Mouse (Mus musculus): ENCODE data around the gene Bcorl1. TPM values are rescaled to one million over a fixed set of nuclear protein-coding genes. Genes with fewer than 3 reads are reported as not detected.
A peak's percentile ranks its signal among the peaks of the same experiment; 100 is the strongest.

Gene Bcorl1
- polyA plus RNA-seq, 1 experiment, result 1.9 TPM

DNA sequence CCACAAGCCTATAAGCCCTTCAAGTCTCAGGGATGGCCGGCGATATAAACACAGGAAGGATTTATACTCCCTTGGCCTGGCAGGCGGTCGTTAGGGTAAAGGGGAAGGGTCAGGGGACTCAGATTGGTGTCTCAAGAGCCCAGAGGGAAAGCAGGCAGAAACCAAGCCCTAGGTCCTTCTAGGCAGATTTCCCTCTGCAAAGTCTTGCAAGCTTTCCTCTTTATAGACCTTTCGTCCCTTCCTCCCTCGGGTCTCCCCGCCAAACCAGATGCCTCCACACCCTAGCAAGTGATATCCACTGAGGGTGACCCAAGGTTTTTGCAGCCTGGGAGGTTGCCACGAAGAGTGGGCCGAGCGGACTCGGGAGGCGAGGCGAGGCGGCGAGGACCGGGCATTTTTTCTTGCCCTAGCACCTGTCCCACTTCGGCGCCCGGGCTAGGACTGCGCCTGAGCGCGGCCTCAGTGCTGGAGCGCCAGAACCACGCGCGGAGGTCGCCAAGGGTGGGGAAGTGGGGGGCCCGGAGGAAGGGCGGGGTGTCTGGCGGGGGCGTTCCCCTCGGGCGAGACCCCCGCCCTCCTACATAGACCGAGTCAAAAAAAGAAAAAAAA is 613 bp upstream of the Bcorl1 start:
- peaks cover 73% of the 10 kb centered on the region for H3K27me3 ChIP-seq (ENCODE audit: control insufficient read depth)

GRCm38 (mm10) chrX:48341621-48342161 is 533 bp downstream of the Bcorl1 start:
- Histone ChIP-seq H3K4me1 (ENCODE audit: control insufficient read depth) (peaks cover 43% of the 10 kb centered on the region), H3K9me3 (ENCODE audit: control insufficient read depth, low read length) (peaks cover 9% of the 10 kb centered on the region; the same call in 1 of the 2 replicates), H3K36me3 (ENCODE audit: control insufficient read depth) (no peaks in the 10 kb centered on the region), H3K27me3 (ENCODE audit: control insufficient read depth) (peaks cover 83% of the 10 kb centered on the region), H3K4me3 (replicated peaks) (peak overlapping the region; percentile 86)
- TF ChIP-seq GATA1 (IDR thresholded peaks at IDR 0.05; ENCODE audit: low read length), result no peak
- TF ChIP-seq TAL1 (IDR thresholded peaks at IDR 0.05; ENCODE audit: low read length), result no peak

More for the DNA sequence above, 613 bp upstream of the Bcorl1 start:
- peak overlapping the region; percentile 86 for H3K4me3 ChIP-seq (replicated peaks)
- H3K4me1 ChIP-seq (ENCODE audit: control insufficient read depth), result peaks cover 36% of the 10 kb centered on the region
- H3K36me3 ChIP-seq (ENCODE audit: control insufficient read depth), result no peaks in the 10 kb centered on the region
- peaks cover 9% of the 10 kb centered on the region; the same call in 1 of the 2 replicates for H3K9me3 ChIP-seq (ENCODE audit: control insufficient read depth, low read length)
- TF ChIP-seq TAL1 (IDR thresholded peaks at IDR 0.05; ENCODE audit: low read length), result no peak
- no peak for TF ChIP-seq GATA1 (IDR thresholded peaks at IDR 0.05; ENCODE audit: low read length)

GRCm38 (mm10) chrX:48342731-48343130 is 1.6 kb downstream of the Bcorl1 start:
- Histone ChIP-seq H3K36me3 (ENCODE audit: control insufficient read depth) (no peaks in the 10 kb centered on the region), H3K27me3 (ENCODE audit: control insufficient read depth) (peaks cover 83% of the 10 kb centered on the region), H3K9me3 (ENCODE audit: control insufficient read depth, low read length) (peaks cover 9% of the 10 kb centered on the region; the same call in 1 of the 2 replicates), H3K4me1 (ENCODE audit: control insufficient read depth) (peaks cover 43% of the 10 kb centered on the region), H3K4me3 (replicated peaks) (peak overlapping the region; percentile 86)
- TF ChIP-seq GATA1 (IDR thresholded peaks at IDR 0.05; ENCODE audit: low read length) (no peak), TAL1 (IDR thresholded peaks at IDR 0.05; ENCODE audit: low read length) (no peak)

DNA sequence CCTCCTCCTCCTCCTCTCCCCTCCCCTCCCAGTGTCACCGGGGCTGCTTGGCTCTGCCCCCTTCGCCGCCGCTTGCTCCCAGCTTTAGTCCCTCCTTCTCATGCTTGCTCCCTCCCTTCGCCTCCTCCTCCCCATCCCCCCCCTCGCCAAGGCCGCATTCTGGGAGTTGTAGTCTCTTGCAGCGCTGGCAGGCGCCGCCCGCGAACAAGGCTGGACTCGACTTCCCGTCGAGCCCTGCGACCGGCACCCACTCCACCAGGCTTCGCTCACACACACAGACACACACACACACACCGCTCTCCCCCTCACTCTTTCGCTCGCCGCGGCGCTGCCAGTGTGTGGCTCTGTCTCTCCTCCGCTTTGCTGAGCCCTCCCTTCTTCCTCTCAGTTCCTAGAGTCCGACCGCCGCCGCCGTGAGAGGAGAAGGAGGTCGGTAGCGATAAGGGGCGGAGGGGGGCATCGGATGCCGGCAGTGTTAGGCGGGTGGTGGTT is 2.3 kb downstream of the Bcorl1 start:
- Histone ChIP-seq H3K27me3 (ENCODE audit: control insufficient read depth) (peaks cover 75% of the 10 kb centered on the region), H3K36me3 (ENCODE audit: control insufficient read depth) (no peaks in the 10 kb centered on the region), H3K4me1 (ENCODE audit: control insufficient read depth) (peaks cover 43% of the 10 kb centered on the region), H3K4me3 (replicated peaks) (peak overlapping the region; percentile 86), H3K9me3 (ENCODE audit: control insufficient read depth, low read length) (peaks cover 9% of the 10 kb centered on the region; the same call in 1 of the 2 replicates)
- TF ChIP-seq TAL1 (IDR thresholded peaks at IDR 0.05; ENCODE audit: low read length) (no peak), GATA1 (IDR thresholded peaks at IDR 0.05; ENCODE audit: low read length) (no peak)

DNA sequence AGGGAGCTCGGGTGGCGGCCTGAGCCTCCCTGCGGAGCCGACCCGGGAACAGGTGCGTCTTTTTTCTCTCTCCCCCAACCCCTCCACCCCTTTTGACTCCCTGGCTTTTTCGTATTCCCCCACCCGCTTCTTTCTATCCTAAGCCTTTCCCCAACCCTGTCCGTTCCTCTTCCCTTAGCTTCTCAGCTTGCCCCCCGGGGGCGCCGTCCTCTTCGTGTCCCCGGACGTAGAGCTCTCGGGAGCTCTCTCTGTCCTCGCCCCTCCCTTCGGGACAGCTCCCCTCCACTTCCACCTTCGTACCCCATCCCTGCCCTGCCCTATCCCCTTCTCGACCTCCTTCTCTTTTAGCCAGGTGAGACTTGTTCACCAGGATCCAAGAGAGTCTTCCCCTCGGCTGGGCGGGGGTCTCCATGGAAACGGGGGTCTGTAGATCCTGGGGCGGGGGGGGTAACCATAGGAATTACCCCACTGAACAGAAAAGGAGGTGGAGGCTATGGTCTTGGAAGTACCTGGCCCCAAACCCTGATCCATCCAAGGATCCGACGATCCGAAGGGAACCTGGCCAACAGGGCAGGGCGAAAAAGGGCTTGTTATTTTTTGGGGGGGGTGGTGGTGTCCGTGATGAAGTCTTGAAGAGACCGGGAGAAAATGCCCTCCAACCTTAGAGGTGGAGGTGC is 2.9 kb downstream of the Bcorl1 start:
- Histone ChIP-seq H3K9me3 (ENCODE audit: control insufficient read depth, low read length) (peaks cover 9% of the 10 kb centered on the region; the same call in 1 of the 2 replicates), H3K36me3 (ENCODE audit: control insufficient read depth) (no peaks in the 10 kb centered on the region), H3K27me3 (ENCODE audit: control insufficient read depth) (peaks cover 70% of the 10 kb centered on the region), H3K4me3 (replicated peaks) (peak overlapping the region; percentile 86), H3K4me1 (ENCODE audit: control insufficient read depth) (peaks cover 43% of the 10 kb centered on the region)
- TF ChIP-seq GATA1 (IDR thresholded peaks at IDR 0.05; ENCODE audit: low read length) (no peak), TAL1 (IDR thresholded peaks at IDR 0.05; ENCODE audit: low read length) (no peak)

GRCm38 (mm10) chrX:48344643-48345384 is 3.7 kb downstream of the Bcorl1 start:
- TF ChIP-seq TAL1 (IDR thresholded peaks at IDR 0.05; ENCODE audit: low read length), result no peak
- no peak for TF ChIP-seq GATA1 (IDR thresholded peaks at IDR 0.05; ENCODE audit: low read length)
- peak overlapping the region; percentile 86 for H3K4me3 ChIP-seq (replicated peaks)
- peaks cover 43% of the 10 kb centered on the region for H3K4me1 ChIP-seq (ENCODE audit: control insufficient read depth)
- H3K36me3 ChIP-seq (ENCODE audit: control insufficient read depth), result no peaks in the 10 kb centered on the region
- peaks cover 63% of the 10 kb centered on the region for H3K27me3 ChIP-seq (ENCODE audit: control insufficient read depth)
- H3K9me3 ChIP-seq (ENCODE audit: control insufficient read depth, low read length), result peaks cover 9% of the 10 kb centered on the region; the same call in 1 of the 2 replicates

- peaks cover 56% of the 10 kb centered on the region for H3K27me3 ChIP-seq (ENCODE audit: control insufficient read depth)
- peaks cover 9% of the 10 kb centered on the region; the same call in 1 of the 2 replicates for H3K9me3 ChIP-seq (ENCODE audit: control insufficient read depth, low read length)
- no peaks in the 10 kb centered on the region for H3K36me3 ChIP-seq (ENCODE audit: control insufficient read depth)
- peaks cover 40% of the 10 kb centered on the region for H3K4me1 ChIP-seq (ENCODE audit: control insufficient read depth)
- no peak for TF ChIP-seq TAL1 (IDR thresholded peaks at IDR 0.05; ENCODE audit: low read length)
- TF ChIP-seq GATA1 (IDR thresholded peaks at IDR 0.05; ENCODE audit: low read length), result no peak
- H3K4me3 ChIP-seq (replicated peaks), result peak overlapping the region; percentile 86
Measured at GRCm38 (mm10) chrX:48345385-48345932, 4.3 kb downstream of the Bcorl1 start.

DNA sequence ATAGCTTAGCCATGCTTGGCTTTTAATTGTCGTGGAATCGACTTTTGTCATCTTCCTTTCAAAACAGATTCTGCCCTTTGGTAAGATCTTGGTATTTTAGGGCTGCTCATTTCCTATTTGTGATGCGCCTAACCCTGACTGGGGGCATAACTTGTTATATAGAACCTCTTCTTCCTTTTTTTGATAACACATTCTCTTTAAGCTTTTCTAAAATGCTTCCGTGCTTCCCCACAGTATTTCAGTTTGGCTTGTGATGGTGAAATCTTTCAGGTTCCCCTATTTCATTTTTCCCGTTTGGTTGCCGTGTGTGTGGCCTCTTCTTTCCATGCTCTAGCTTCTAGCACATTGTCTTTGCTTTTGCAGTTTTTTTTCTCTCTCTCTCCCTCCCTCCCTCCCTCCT is 14.2 kb downstream of the Bcorl1 start:
- Histone ChIP-seq H3K27me3 (ENCODE audit: control insufficient read depth) (no peaks in the 10 kb centered on the region), H3K4me3 (replicated peaks) (no peak overlapping the region)
- TF ChIP-seq TAL1 (IDR thresholded peaks at IDR 0.05; ENCODE audit: low read length) (no peak), GATA1 (IDR thresholded peaks at IDR 0.05; ENCODE audit: low read length) (no peak)

More for the DNA sequence above, 14.2 kb downstream of the Bcorl1 start:
- peaks cover 6% of the 10 kb centered on the region for H3K4me1 ChIP-seq (ENCODE audit: control insufficient read depth)
- H3K9me3 ChIP-seq (ENCODE audit: control insufficient read depth, low read length), result no peaks in the 10 kb centered on the region
- H3K36me3 ChIP-seq (ENCODE audit: control insufficient read depth), result peaks cover 29% of the 10 kb centered on the region
